8 mouse cellular contexts compared by ENCODE assay signal in genomic region chr7:137478621-137478982, GRCm38 (mm10). TPM values are rescaled to one million over a fixed set of nuclear protein-coding genes. Genes with fewer than 3 reads are reported as not detected.
DNase-seq lines count a peak whose midpoint lies in the region; ATAC-seq and TF ChIP-seq lines count a peak whose summit lies in the region.

No protein-coding gene starts in this region.

- no peaks in the 10 kb centered on the region for H3K27me3 ChIP-seq in kidney, postnatal 0 days (ENCODE audit: insufficient read depth, low read length)
- peaks cover 18% of the 10 kb centered on the region for H3K27me3 ChIP-seq in limb, embryonic 10.5 days (ENCODE audit: low read depth, poor library complexity, severe bottlenecking)
- no peaks in the 10 kb centered on the region for H3K27me3 ChIP-seq in neural tube, embryonic 12.5 days (replicated peaks)

- peak; percentile 22; the same call in 1 of the 2 replicates for ATAC-seq in kidney, postnatal 0 days (replicated peaks; ENCODE audit: low FRiP score, low read depth)
- ATAC-seq in erythroid progenitor cell, adult 5-6 weeks (replicated peaks; ENCODE audit: low FRiP score, poor library complexity, severe bottlenecking) = peak; percentile 35
- ATAC-seq in neural tube, embryonic 12.5 days (ENCODE audit: low FRiP score, low read depth) = peak; percentile 76

- WGBS in kidney, postnatal 0 days = 29% methylated on average over 5 of the region's 5 CpGs
- 26% methylated on average over 5 of the region's 5 CpGs for WGBS in limb, embryonic 10.5 days
- 32% methylated on average over 5 of the region's 5 CpGs for WGBS in neural tube, embryonic 12.5 days

- H3K9me3 ChIP-seq in kidney, postnatal 0 days (replicated peaks; ENCODE audit: low read length) = no peaks in the 10 kb centered on the region
- no peaks in the 10 kb centered on the region for H3K9me3 ChIP-seq in limb, embryonic 10.5 days (replicated peaks)
- H3K9me3 ChIP-seq in neural tube, embryonic 12.5 days = no peaks in the 10 kb centered on the region

- no peaks in the 10 kb centered on the region for H3K4me1 ChIP-seq in kidney, postnatal 0 days (replicated peaks; ENCODE audit: insufficient read depth, low read length)
- H3K4me1 ChIP-seq in limb, embryonic 10.5 days = peaks cover 8% of the 10 kb centered on the region; the same call in 1 of the 2 replicates
- H3K4me1 ChIP-seq in neural tube, embryonic 12.5 days = peaks cover 3% of the 10 kb centered on the region; the same call in 1 of the 2 replicates

- no peaks in the 10 kb centered on the region for H3K36me3 ChIP-seq in kidney, postnatal 0 days (ENCODE audit: insufficient read depth, low read length)
- H3K36me3 ChIP-seq in limb, embryonic 10.5 days = no peaks in the 10 kb centered on the region
- no peaks in the 10 kb centered on the region for H3K36me3 ChIP-seq in neural tube, embryonic 12.5 days

- no peak overlapping the region for H3K9ac ChIP-seq in kidney, postnatal 0 days (ENCODE audit: low read depth, low read length)
- 0 out of 2 replicates have a peak overlapping the region, but pooled peaks have one; percentile 36 for H3K9ac ChIP-seq in neural tube, embryonic 12.5 days

- H3K4me3 ChIP-seq in kidney, postnatal 0 days (replicated peaks; ENCODE audit: low read depth, low read length) = no peak overlapping the region
- peak overlapping the region; percentile 38 for H3K4me3 ChIP-seq in limb, embryonic 10.5 days
- H3K4me3 ChIP-seq in neural tube, embryonic 12.5 days = 0 out of 2 replicates have a peak overlapping the region, but pooled peaks have one; percentile 15

- TF ChIP-seq CTCF in kidney, postnatal 0 days (IDR thresholded peaks at IDR 0.05; ENCODE audit: low read depth) = no peak

- H3K27ac ChIP-seq in kidney, postnatal 0 days = no peak overlapping the region
- peak overlapping the region; percentile 26; the same call in 1 of the 2 replicates for H3K27ac ChIP-seq in limb, embryonic 10.5 days
- no peak overlapping the region for H3K27ac ChIP-seq in neural tube, embryonic 12.5 days

- peak overlapping the region; percentile 39 for H3K4me2 ChIP-seq in kidney, postnatal 0 days (ENCODE audit: low read length)
- peak overlapping the region; percentile 56 for H3K4me2 ChIP-seq in neural tube, embryonic 12.5 days (replicated peaks)

- DNase-seq in kidney, postnatal 0 days (ENCODE audit: low spot score) = no peak
- DNase-seq in kidney, postnatal 10 days = no peak
- no peak for DNase-seq in limb, embryonic 10.5 days (ENCODE audit: low spot score)
- DNase-seq in urinary bladder, adult 18-20 months (ENCODE audit: low spot score in 2 of 2) = no peak
- no peak for DNase-seq in frontal cortex, postnatal 36 days (ENCODE audit: low spot score in 2 of 2)
- DNase-seq in cerebellum, postnatal 14 days = no peak

RNA-seq across cellular contexts. Expression of gene Glrx3, which starts 41.2 kb away (rescaled TPM):
- polyA plus RNA-seq in kidney, postnatal 0 days (2015; fragmentation: Nextera tagmentation; extraction: Ambion mirVana) = 219 and 222 TPM in 2 replicates
- total RNA-seq in erythroid progenitor cell, adult 5-6 weeks (2015; ENCODE audit: low replicate concordance) = 11.9 and 21.4 TPM in 2 replicates
- 19.8 and 20.6 TPM in 2 replicates for total RNA-seq in erythroid progenitor cell, adult 5-6 weeks (2017; ENCODE audit: low replicate concordance)
- 286 and 318 TPM in 2 replicates for polyA plus RNA-seq in limb, embryonic 10.5 days (2016; fragmentation: Nextera tagmentation; extraction: Ambion mirVana)
- polyA plus RNA-seq in neural tube, embryonic 12.5 days (2016; fragmentation: Nextera tagmentation; extraction: Ambion mirVana) = 288 and 313 TPM in 2 replicates

Comparison
In these comparisons a context has a peak if more than half of its experiments do, and no peak if none do; other contexts are left out.
1. ATAC-seq: peak in every context shown above with its lines; median percentile 76 in neural tube, embryonic 12.5 days; 35 in erythroid progenitor cell, adult 5-6 weeks; 22 in kidney, postnatal 0 days.